Mouse (Mus musculus) small intestine, adult 2 months (tissue): Measurements from ENCODE around the gene Med4.

Experiments
- CTCF ChIP-seq: fragments of 200-500 bp; IDR thresholded peaks from 2 replicates; pipeline ENCODE4 v1.5.1; 2012; ENCODE audit warnings: low read depth, mild to moderate bottlenecking, control low read depth, inconsistent platforms, low read length, moderate library complexity, mixed read lengths; ENCODE audit not compliant: insufficient replicate concordance, insufficient read length; ENCODE audit errors: extremely low read depth
- POLR2A ChIP-seq: fragments of 200-500 bp; IDR thresholded peaks from 2 replicates; pipeline ENCODE4 v1.6.1; 2012; ENCODE audit warnings: low read depth, mild to moderate bottlenecking, control low read depth, inconsistent platforms, low read length, moderate library complexity

GRCm38 (mm10) chr14:73551164-73551563 lies 41.3 kb downstream of the Med4 start:
- TF ChIP-seq CTCF (no peak), POLR2A (no peak)
